Mouse (Mus musculus) lung, embryonic 15.5 days (tissue): ENCODE data around the gene Apon. TPM values are rescaled to one million over a fixed set of nuclear protein-coding genes. Genes with fewer than 3 reads are reported as not detected.

Experiments used
- ATAC-seq: fragments of 200-750 bp; cut with Nextera tagmentation; 2 replicates; pipeline ENCODE4 v1.8.0; 2017; ENCODE audit warnings: moderate number of reproducible peaks, borderline replicate concordance; ENCODE audit not compliant: low FRiP score, low TSS enrichment; ENCODE audit errors: extremely low read depth
- H3K27ac ChIP-seq: fragments of 300-500 bp; sonication (generic); 2 replicates; pipeline ENCODE4 v1.5.1; 2015; ENCODE audit warnings: moderate library complexity, mild to moderate bottlenecking, inconsistent platforms
- H3K27me3 ChIP-seq: fragments of 300-500 bp; sonication (generic); 2 replicates; pipeline ENCODE4 v1.6.1; 2015; ENCODE audit warnings: inconsistent platforms
- H3K36me3 ChIP-seq: fragments of 300-500 bp; sonication (generic); 2 replicates; pipeline ENCODE4 v1.6.1; 2015; ENCODE audit warnings: inconsistent platforms
- H3K4me1 ChIP-seq: fragments of 300-500 bp; sonication (generic); 2 replicates; pipeline ENCODE4 v1.6.1; 2015; ENCODE audit warnings: inconsistent platforms
- H3K4me2 ChIP-seq: fragments of 300-500 bp; sonication (generic); 2 replicates; pipeline ENCODE4 v1.6.1; 2015; ENCODE audit warnings: inconsistent platforms, mild to moderate bottlenecking, moderate library complexity
- H3K4me3 ChIP-seq: fragments of 300-500 bp; sonication (generic); 2 replicates; pipeline ENCODE4 v1.5.1; 2015; ENCODE audit warnings: mild to moderate bottlenecking, inconsistent platforms
- H3K9ac ChIP-seq: fragments of 300-500 bp; sonication (generic); 2 replicates; pipeline ENCODE4 v1.6.1; 2015; ENCODE audit warnings: inconsistent platforms
- H3K9me3 ChIP-seq: fragments of 300-500 bp; sonication (generic); 2 replicates; pipeline ENCODE4 v1.6.1; 2016; ENCODE audit warnings: inconsistent platforms
- WGBS: fragments of 180-500 bp; shearing (Covaris S2); methylation state at CpG from one replicate; pipeline ENCODE4 v1.1.7; 2015; 5-methylcytosine and 5-hydroxymethylcytosine counted together
- polyA plus RNA-seq: library from polyadenylated mRNA; unstranded; fragments of >200 nt; fragmentation: Nextera tagmentation; extraction: Ambion mirVana; gene quantifications from 2 replicates; pipeline ENCODE4 v1.2.1, GENCODE M21; 2015

The Apon gene
- polyA plus RNA-seq, 1 experiment from 2014 or later, result 0.37 TPM

DNA sequence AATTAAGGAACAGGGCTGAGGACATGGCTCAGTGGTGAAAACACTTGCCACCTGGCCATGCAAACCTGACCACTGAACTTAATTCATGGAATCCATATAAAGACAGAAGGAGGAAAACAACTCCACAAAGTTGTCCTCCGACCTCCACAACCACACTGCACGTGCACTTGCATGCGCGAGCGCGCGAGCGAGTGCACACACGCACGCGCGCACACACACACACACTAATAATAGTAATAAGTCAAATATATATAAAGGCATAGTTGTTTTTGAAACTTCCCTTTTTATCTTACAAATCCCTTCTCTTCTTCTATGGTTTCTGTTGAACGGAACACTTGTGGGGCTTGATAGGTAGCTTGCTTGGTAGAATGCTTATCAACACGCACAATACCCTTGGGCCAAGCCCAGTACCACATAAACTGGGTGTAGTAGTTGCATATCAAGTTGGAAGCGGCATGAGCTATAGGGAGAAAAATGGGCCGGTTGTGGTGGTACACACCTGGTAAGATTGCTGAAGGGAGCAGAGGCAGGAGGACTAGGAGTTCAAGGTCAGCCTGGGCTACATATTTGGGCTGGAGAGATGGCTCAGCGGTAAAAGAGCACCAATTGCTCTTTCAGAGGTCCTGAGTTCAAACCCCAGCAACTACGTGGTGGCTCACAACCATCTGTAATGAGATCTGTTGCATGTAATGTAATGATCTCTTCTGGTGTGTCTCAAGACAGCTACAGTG is 35.3 kb upstream of the Apon start:
- Histone ChIP-seq H3K9ac (no peak overlapping the region), H3K36me3 (no peaks in the 10 kb centered on the region), H3K4me3 (no peak overlapping the region), H3K27ac (no peak overlapping the region), H3K4me1 (0 out of 2 replicates have a peak, but pooled peaks cover 2% of the 10 kb centered on the region), H3K4me2 (no peak overlapping the region), H3K9me3 (no peaks in the 10 kb centered on the region), H3K27me3 (peaks cover under 1% of the 10 kb centered on the region; the same call in 1 of the 2 replicates)
- WGBS, result 90% methylated on average over 18 of the region's 18 CpGs
- no peak for ATAC-seq

DNA sequence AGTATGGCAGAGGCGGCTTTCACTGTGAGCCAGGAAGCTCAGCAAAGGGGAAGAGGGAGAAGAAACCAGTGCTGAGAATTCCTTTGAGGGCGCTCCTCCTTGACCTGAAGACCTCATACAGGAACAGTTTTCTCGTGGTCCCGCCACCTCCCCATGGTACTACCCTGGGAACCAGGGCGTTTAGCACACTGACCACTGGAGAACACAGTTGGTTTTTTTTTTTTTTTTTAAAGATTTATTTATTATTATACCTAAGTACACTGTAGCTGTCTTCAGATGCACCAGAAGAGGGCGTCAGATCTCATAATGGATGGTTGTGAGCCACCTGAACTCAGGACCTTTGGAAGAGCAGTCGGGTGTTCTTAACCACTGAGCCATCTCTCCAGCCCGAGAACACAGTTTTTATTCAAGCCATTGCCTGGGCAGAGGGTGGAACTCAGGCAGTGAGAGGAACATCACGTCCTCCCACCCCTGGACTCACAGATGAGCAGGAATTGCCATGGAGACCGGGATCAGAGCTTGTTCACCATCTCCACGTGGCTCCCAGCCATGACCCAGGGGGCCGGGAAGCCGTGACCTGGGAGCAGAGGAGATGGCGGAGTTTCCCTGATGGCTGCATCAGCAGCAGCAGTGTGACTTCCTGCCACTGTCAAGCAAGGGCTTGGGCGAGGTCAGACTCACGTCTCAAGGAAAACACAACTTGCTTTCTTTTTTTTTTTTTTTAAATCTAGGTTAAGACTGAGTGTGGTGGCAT is 32.2 kb upstream of the Apon start:
- ATAC-seq, result no peak
- no peaks in the 10 kb centered on the region for H3K9me3 ChIP-seq
- 52% methylated on average over 16 of the region's 16 CpGs for WGBS
- 0 out of 2 replicates have a peak, but pooled peaks cover 2% of the 10 kb centered on the region for H3K4me1 ChIP-seq
- no peak overlapping the region for H3K27ac ChIP-seq
- no peaks in the 10 kb centered on the region for H3K36me3 ChIP-seq
- H3K4me3 ChIP-seq, result no peak overlapping the region
- H3K4me2 ChIP-seq, result no peak overlapping the region
- no peaks in the 10 kb centered on the region for H3K27me3 ChIP-seq
- H3K9ac ChIP-seq, result no peak overlapping the region

DNA sequence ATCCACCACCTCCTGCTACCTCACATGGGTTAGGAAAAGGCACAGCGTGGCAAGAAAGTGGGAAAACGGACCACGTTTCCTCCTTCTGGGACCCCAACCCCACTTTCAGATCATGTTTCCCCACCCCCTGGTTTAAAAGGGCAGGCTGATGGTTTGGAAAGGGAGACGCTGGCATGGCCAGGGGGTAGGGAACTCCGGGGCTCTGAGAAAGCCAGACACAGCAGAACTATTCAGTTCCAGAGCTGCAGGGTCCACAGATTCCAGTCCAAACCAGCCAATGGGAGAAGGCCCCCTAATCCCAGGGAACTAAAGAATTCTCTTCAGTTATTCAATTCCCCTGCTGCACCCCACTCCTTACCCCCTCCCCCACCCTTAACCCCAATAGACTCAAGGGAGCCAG is 28.8 kb upstream of the Apon start:
- Histone ChIP-seq H3K27ac (no peak overlapping the region), H3K4me3 (no peak overlapping the region), H3K4me2 (no peak overlapping the region), H3K36me3 (no peaks in the 10 kb centered on the region), H3K27me3 (no peaks in the 10 kb centered on the region), H3K4me1 (0 out of 2 replicates have a peak, but pooled peaks cover 2% of the 10 kb centered on the region), H3K9ac (no peak overlapping the region), H3K9me3 (no peaks in the 10 kb centered on the region)
- no peak for ATAC-seq
- WGBS, result 52% methylated on average over 5 of the region's 5 CpGs

DNA sequence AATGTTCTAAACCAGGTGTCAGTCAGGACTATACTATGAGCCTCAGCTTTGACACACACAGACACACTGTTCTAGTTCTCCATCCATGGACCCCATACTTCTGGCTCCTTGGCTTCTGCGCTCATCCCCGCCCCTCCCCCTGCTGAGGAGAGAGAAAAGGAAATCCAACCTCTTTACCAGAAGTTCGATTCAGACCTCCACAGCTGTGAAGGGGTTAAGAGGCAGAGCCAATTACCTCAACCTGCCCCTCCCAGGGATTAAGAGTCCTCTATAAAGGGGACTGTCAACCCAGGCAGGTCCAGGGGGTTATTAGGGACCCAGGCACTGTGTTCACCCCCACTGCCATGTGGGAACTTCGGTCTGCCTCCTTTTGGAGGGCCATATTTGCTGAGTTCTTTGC is 28.4 kb upstream of the Apon start, which contains the start of gene Mip:
Mip (plus strand) TSS at position 301 of the 400 bp plus-strand sequence.
- Histone ChIP-seq H3K4me3 (no peak within 1 kb of the TSS), H3K36me3 (no peaks in the 10 kb centered on the region), H3K4me1 (0 out of 2 replicates have a peak, but pooled peaks cover 2% of the 10 kb centered on the region), H3K27ac (no peak within 1 kb of the TSS), H3K27me3 (no peaks in the 10 kb centered on the region), H3K9ac (no peak within 1 kb of the TSS), H3K4me2 (no peak within 1 kb of the TSS), H3K9me3 (no peaks in the 10 kb centered on the region)
- no peak; the same call in 1 of the 2 replicates for ATAC-seq
- WGBS, result 54% methylated on average over 4 of the region's 4 CpGs

DNA sequence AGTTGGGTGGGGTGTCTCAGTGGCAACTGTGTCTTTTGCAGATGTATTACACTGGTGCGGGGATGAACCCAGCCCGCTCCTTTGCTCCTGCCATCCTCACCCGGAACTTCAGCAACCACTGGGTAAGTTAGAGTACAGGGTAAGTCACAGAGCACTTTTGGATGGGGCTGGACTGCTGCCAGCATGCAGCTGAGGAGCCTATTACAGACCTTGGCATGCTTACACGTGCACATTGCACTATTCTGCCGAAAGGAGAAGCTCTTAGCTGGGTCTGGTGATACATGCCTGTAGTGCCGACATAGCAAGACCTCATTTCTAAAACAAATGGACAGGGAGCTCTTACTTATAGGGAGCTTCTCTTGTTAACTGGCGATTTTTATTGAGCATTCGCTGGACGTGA is 26.3 kb upstream of the Apon start:
- Histone ChIP-seq H3K9me3 (no peaks in the 10 kb centered on the region), H3K4me2 (no peak overlapping the region), H3K36me3 (no peaks in the 10 kb centered on the region), H3K27me3 (no peaks in the 10 kb centered on the region), H3K4me1 (peaks cover 7% of the 10 kb centered on the region), H3K4me3 (no peak overlapping the region), H3K9ac (no peak overlapping the region), H3K27ac (no peak overlapping the region)
- no peak for ATAC-seq
- WGBS, result 68% methylated on average over 9 of the region's 9 CpGs

DNA sequence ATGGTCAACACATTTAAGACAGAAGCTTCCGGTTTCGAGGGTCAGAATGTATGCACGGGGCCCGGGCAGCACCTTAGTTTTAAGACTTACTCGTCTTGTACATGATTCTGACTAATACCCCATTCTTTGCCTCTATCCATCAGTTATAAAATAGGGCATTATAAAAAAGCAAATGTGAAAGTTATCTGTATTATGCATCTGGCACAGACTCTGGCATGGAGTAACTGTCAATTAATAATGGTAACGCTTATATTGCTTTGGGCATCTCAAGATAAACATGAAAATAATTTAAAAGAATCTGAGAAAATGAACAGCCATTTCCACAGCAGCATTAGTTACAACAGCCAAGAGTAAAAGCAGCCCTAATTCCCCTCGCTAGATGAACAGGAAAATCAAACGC is 25.9 kb upstream of the Apon start:
- H3K4me1 ChIP-seq, result peaks cover 10% of the 10 kb centered on the region
- no peaks in the 10 kb centered on the region for H3K27me3 ChIP-seq
- H3K27ac ChIP-seq, result no peak overlapping the region
- H3K9me3 ChIP-seq, result no peaks in the 10 kb centered on the region
- H3K9ac ChIP-seq, result no peak overlapping the region
- no peaks in the 10 kb centered on the region for H3K36me3 ChIP-seq
- ATAC-seq, result no peak
- WGBS, result 86% methylated on average over 8 of the region's 8 CpGs
- no peak overlapping the region for H3K4me2 ChIP-seq
- no peak overlapping the region for H3K4me3 ChIP-seq

DNA sequence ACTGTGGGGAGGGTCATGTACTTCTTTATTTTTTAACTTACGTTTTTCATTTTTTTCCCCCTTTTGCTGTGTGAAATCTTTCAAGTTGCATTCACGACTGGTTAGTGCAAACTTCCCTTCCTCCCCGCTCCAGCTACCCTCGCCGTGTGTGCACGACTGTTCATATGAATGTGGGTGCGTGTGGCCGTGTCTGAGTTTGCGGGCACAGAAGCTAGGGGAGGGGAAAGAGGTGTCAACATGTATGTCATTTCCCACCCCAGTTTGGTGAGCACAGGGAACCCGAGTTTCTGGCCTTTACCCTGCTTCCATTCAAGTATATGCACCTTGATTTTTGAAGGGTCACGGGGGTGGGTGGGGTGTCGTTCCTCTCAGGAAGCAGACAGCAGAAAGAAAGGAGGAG is 23.3 kb upstream of the Apon start:
- Histone ChIP-seq H3K9me3 (no peaks in the 10 kb centered on the region), H3K4me2 (no peak overlapping the region), H3K4me3 (no peak overlapping the region), H3K27me3 (no peaks in the 10 kb centered on the region), H3K36me3 (0 out of 2 replicates have a peak, but pooled peaks cover 3% of the 10 kb centered on the region), H3K9ac (no peak overlapping the region), H3K4me1 (peaks cover 14% of the 10 kb centered on the region), H3K27ac (no peak overlapping the region)
- WGBS, result 72% methylated on average over 12 of the region's 12 CpGs
- ATAC-seq, result no peak

DNA sequence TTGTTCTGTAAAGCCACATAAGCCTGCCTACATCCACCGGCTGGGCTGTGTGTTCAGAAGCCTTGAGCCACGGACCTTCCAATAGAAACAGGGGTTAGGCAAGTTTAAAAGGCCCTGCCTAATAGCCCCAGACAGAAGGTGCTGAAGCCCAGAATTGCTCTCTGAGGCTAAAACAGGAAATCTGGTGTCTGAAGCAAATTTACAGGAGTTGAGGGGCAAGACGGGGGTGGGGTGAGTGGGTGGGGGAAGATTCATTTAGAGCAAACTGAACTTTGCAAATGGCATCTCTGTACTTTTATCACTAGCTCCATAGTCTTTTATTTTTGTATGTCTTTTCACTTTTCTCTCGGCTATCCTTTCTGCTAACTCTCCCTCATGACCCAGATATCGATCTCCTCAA is 22.8 kb upstream of the Apon start:
- Histone ChIP-seq H3K4me1 (peaks cover 14% of the 10 kb centered on the region), H3K9ac (peak overlapping the region; percentile 69; the same call in 1 of the 2 replicates), H3K9me3 (no peaks in the 10 kb centered on the region), H3K4me2 (peak overlapping the region; percentile 64), H3K27me3 (no peaks in the 10 kb centered on the region), H3K36me3 (0 out of 2 replicates have a peak, but pooled peaks cover 3% of the 10 kb centered on the region), H3K4me3 (peak overlapping the region; percentile 69), H3K27ac (peak overlapping the region; percentile 96)
- no peak for ATAC-seq
- 9% methylated on average over 5 of the region's 5 CpGs for WGBS

DNA sequence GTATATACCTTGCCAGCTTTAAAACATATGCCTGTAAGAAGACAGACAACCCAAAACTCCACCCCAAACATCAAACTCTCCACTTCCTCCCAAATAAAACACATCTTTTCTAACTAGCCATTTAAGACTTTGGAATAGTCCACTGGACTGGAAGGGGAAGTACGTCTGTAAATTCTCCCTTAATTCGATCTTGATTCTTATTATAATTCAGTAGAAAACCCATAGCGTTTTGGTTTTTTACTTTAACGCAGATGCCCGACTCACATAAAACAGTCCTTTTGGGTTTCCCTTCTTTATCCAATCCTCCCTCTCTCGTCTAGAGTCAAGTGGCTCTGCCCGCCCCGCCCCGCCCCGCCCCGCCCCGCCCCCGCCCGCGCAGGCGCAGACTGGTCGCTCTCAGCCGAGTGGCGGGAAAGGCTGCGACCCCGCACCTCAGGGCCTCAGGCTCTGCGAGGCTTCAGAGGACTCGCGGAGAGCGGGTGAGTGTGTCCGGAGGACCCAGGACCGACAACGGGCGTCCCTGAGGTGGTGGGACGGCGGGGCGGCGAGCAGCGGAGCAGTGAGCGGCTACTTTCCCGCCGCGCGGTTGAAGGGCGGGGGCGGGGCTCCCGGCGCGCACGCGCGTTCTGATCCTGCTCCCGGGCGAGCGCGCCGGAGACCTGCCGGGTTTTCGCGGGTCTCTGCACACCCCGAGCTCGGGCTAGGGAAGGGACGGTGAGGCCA is 22.0 kb upstream of the Apon start, which contains the start of gene Timeless:
Timeless (plus strand) TSS at position 369 of the 723 bp plus-strand sequence.
- WGBS, result under 1% methylated on average over 49 of the region's 58 CpGs
- H3K9ac ChIP-seq, result peak within 1 kb of the TSS; percentile 69
- H3K4me3 ChIP-seq, result peak within 1 kb of the TSS; percentile 69
- no peaks in the 10 kb centered on the region for H3K27me3 ChIP-seq
- no peaks in the 10 kb centered on the region for H3K9me3 ChIP-seq
- H3K36me3 ChIP-seq, result 0 out of 2 replicates have a peak, but pooled peaks cover 3% of the 10 kb centered on the region
- peak within 1 kb of the TSS; percentile 96 for H3K27ac ChIP-seq
- H3K4me2 ChIP-seq, result peak within 1 kb of the TSS; percentile 64
- peaks cover 14% of the 10 kb centered on the region for H3K4me1 ChIP-seq
- peak; percentile 93 for ATAC-seq

DNA sequence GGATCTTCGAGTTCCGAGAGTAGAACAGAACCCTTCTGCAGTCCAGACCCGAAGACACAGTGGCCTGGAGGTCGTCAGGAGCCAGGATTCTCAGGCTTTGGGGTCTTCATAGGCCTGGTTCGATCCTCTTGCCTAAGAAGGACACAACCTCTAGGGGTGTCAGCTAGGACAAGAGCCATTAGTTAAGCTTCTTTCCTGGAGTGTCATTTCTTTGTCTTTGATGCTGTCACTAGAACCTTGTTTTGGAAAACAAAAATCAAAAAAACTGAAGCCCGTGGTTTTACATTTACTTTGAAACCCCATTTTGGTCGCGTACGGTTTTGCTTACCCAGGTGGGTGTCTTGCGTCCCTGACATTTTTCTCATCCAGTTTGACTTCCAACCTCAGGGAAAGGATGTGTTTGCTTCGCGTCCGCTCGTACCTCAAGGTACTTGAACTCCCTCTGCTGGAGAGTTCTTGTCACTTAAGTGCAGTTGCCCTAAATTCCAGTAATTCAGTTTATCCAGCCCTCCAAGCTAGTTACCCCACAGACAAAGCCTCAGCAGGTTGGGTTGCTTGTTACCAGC is 21.4 kb upstream of the Apon start:
- peaks cover 14% of the 10 kb centered on the region for H3K4me1 ChIP-seq
- H3K36me3 ChIP-seq, result 0 out of 2 replicates have a peak, but pooled peaks cover 3% of the 10 kb centered on the region
- no peaks in the 10 kb centered on the region for H3K9me3 ChIP-seq
- ATAC-seq, result peak; percentile 41; the same call in 1 of the 2 replicates
- H3K27ac ChIP-seq, result peak overlapping the region; percentile 96
- H3K4me3 ChIP-seq, result peak overlapping the region; percentile 69
- under 1% methylated on average over 14 of the region's 14 CpGs for WGBS
- H3K27me3 ChIP-seq, result no peaks in the 10 kb centered on the region
- H3K9ac ChIP-seq, result peak overlapping the region; percentile 69
- peak overlapping the region; percentile 64 for H3K4me2 ChIP-seq

DNA sequence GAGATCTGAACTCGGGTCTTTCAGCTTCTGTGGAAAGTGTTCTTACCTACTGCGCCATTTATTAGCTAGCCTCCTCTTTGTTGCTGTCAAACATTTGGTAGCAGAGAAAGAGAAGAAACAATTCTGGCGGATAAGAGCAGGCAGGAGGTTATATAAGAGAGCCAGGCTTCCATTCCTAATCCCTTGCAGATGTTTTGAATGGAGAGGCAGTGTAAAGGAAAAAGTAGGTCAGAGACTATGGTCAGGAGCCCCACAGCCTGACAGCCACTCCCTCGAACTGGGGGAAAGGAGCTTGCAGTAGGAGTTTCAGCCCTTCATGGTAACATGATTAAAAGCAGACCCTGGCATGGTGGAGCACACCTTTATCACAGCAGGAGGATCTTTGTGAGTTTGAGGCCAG is 17.6 kb upstream of the Apon start:
- Histone ChIP-seq H3K9me3 (no peaks in the 10 kb centered on the region), H3K4me2 (no peak overlapping the region), H3K4me1 (peaks cover 8% of the 10 kb centered on the region), H3K27ac (no peak overlapping the region), H3K27me3 (no peaks in the 10 kb centered on the region), H3K36me3 (peaks cover 21% of the 10 kb centered on the region), H3K4me3 (no peak overlapping the region), H3K9ac (no peak overlapping the region)
- WGBS, result 71% methylated on average over 4 of the region's 4 CpGs
- ATAC-seq, result no peak
